16 mouse cellular contexts compared by ENCODE assay signal in genomic region chr8:123018484-123019164, GRCm38 (mm10). TPM values are rescaled to one million over a fixed set of nuclear protein-coding genes. Genes with fewer than 3 reads are reported as not detected.
DNase-seq lines count a peak whose midpoint lies in the region; ATAC-seq and TF ChIP-seq lines count a peak whose summit lies in the region.
"Had no signal": no experiment of that assay in that cellular context is flagged by ENCODE, and none has a peak within 500 bp of the region (broad histone marks: within the 10 kb centered on the region; RNA-seq: fewer than 3 reads in every experiment).

No protein-coding gene starts in this region.

- DNase-seq in gastrocnemius, adult 18-20 months (ENCODE audit: low spot score), result peak; percentile 55
- no peak for DNase-seq in gastrocnemius, postnatal 10 days
- peak; percentile 60 for DNase-seq in liver, adult 2 months (ENCODE audit: extremely low read depth, low read depth, low spot score)
- DNase-seq in intestine, embryonic 14.5 days (ENCODE audit: low spot score), result no peak
- no peak for DNase-seq in lung, postnatal 10 days
- DNase-seq in heart, postnatal 4 days, result no peak
- DNase-seq: adrenal gland, postnatal 14 days; kidney, postnatal 4 days; lung, adult 2 months had no signal

- no peak for TF ChIP-seq POLR2A in liver, adult 2 months (IDR thresholded peaks at IDR 0.05; ENCODE audit: extremely low read depth, insufficient read depth, low read length)
- no peak for TF ChIP-seq POLR2A in small intestine, adult 2 months (IDR thresholded peaks at IDR 0.05; ENCODE audit: low read depth, low read length)

- no peak overlapping the region for H3K4me3 ChIP-seq in liver, adult 2 months (ENCODE audit: insufficient read depth, low read depth, low read length)
- H3K4me3 ChIP-seq in liver, embryonic 12.5 days, result no peak overlapping the region
- H3K4me3 ChIP-seq in intestine, embryonic 14.5 days (ENCODE audit: low read depth, low read length), result no peak overlapping the region
- no peak overlapping the region for H3K4me3 ChIP-seq in small intestine, adult 2 months (ENCODE audit: low read depth, low read length)
- H3K4me3 ChIP-seq: heart, embryonic 13.5 days; left cerebral cortex, adult 2 months; midbrain, embryonic 10.5 days had no signal

- H3K79me2 ChIP-seq in liver, adult 2 months (ENCODE audit: control insufficient read depth, insufficient read depth, low read length), result peaks cover 65% of the 10 kb centered on the region

- H3K36me3 ChIP-seq in liver, adult 2 months (ENCODE audit: control insufficient read depth, insufficient read depth, low read length), result peaks cover 2% of the 10 kb centered on the region; the same call in 1 of the 2 replicates
- peaks cover 26% of the 10 kb centered on the region for H3K36me3 ChIP-seq in liver, embryonic 12.5 days
- H3K36me3 ChIP-seq in intestine, embryonic 14.5 days (ENCODE audit: control insufficient read depth, insufficient read depth, low read length), result peaks cover 6% of the 10 kb centered on the region; the same call in 1 of the 2 replicates
- H3K36me3 ChIP-seq in small intestine, adult 2 months (ENCODE audit: control insufficient read depth, insufficient read depth, low read length), result 0 out of 2 replicates have a peak, but pooled peaks cover 1% of the 10 kb centered on the region

- WGBS in liver, adult 2 months, result 48% methylated on average over 4 of the region's 4 CpGs
- 81% methylated on average over 4 of the region's 4 CpGs for WGBS in liver, embryonic 12.5 days (ENCODE audit: insufficient replicate concordance)
- WGBS in intestine, embryonic 14.5 days, result 56% methylated on average over 4 of the region's 4 CpGs
- WGBS in small intestine, adult 2 months, result 54% methylated on average over 4 of the region's 4 CpGs

- no peak overlapping the region for H3K4me2 ChIP-seq in liver, embryonic 12.5 days
- no peak overlapping the region for H3K4me2 ChIP-seq in intestine, embryonic 14.5 days (ENCODE audit: low read length)
- H3K4me2 ChIP-seq: heart, embryonic 13.5 days had no signal

- no peak for ATAC-seq in liver, embryonic 12.5 days
- ATAC-seq in intestine, embryonic 14.5 days (replicated peaks; ENCODE audit: low FRiP score, low TSS enrichment, low read depth), result no peak
- ATAC-seq: hindbrain, postnatal 0 days had no signal

- H3K9ac ChIP-seq in liver, adult 2 months (ENCODE audit: low read depth, low read length), result no peak overlapping the region
- no peak overlapping the region for H3K9ac ChIP-seq in liver, embryonic 12.5 days
- no peak overlapping the region for H3K9ac ChIP-seq in intestine, embryonic 14.5 days (ENCODE audit: low read length)
- H3K9ac ChIP-seq: heart, embryonic 13.5 days had no signal

- H3K27me3 ChIP-seq in liver, adult 2 months (ENCODE audit: control insufficient read depth, insufficient read depth, low read length), result no peaks in the 10 kb centered on the region
- no peaks in the 10 kb centered on the region for H3K27me3 ChIP-seq in liver, embryonic 12.5 days (replicated peaks)
- H3K27me3 ChIP-seq in intestine, embryonic 14.5 days (replicated peaks; ENCODE audit: control insufficient read depth, insufficient read depth, low read length), result no peaks in the 10 kb centered on the region
- no peaks in the 10 kb centered on the region for H3K27me3 ChIP-seq in small intestine, adult 2 months (ENCODE audit: control insufficient read depth, insufficient read depth, low read length)
- H3K27me3 ChIP-seq: heart, embryonic 13.5 days had no signal

- peak overlapping the region; percentile 15 for H3K27ac ChIP-seq in liver, adult 2 months (replicated peaks; ENCODE audit: insufficient read depth, low read depth, low read length)
- no peak overlapping the region for H3K27ac ChIP-seq in liver, embryonic 12.5 days
- 0 out of 2 replicates have a peak overlapping the region, but pooled peaks have one; percentile 16 for H3K27ac ChIP-seq in intestine, embryonic 14.5 days (ENCODE audit: low read depth)
- peak overlapping the region; percentile 32; the same call in 1 of the 2 replicates for H3K27ac ChIP-seq in small intestine, adult 2 months (ENCODE audit: insufficient read depth, low read depth, low read length)
- H3K27ac ChIP-seq: heart, embryonic 13.5 days; hindbrain, postnatal 0 days; left cerebral cortex, adult 2 months; midbrain, embryonic 10.5 days had no signal

- peaks cover 37% of the 10 kb centered on the region for H3K4me1 ChIP-seq in liver, adult 2 months (ENCODE audit: control insufficient read depth, insufficient read depth, low read length)
- peaks cover 84% of the 10 kb centered on the region for H3K4me1 ChIP-seq in liver, embryonic 12.5 days
- peaks cover 18% of the 10 kb centered on the region for H3K4me1 ChIP-seq in intestine, embryonic 14.5 days (replicated peaks; ENCODE audit: control insufficient read depth, insufficient read depth, low read length)
- H3K4me1 ChIP-seq in small intestine, adult 2 months (ENCODE audit: control insufficient read depth, insufficient read depth, insufficient read length, low read length), result peaks cover 44% of the 10 kb centered on the region; the same call in 1 of the 2 replicates

- no peak for TF ChIP-seq CTCF in liver, adult 2 months (IDR thresholded peaks at IDR 0.05; ENCODE audit: low read depth, low read length)
- TF ChIP-seq CTCF in small intestine, adult 2 months (IDR thresholded peaks at IDR 0.05; ENCODE audit: extremely low read depth, insufficient read length, insufficient replicate concordance, low read depth, low read length), result no peak

- H3K9me3 ChIP-seq in liver, embryonic 12.5 days (replicated peaks), result no peaks in the 10 kb centered on the region
- H3K9me3 ChIP-seq in intestine, embryonic 14.5 days (ENCODE audit: control insufficient read depth, low read length), result no peaks in the 10 kb centered on the region
- H3K9me3 ChIP-seq: G1E; heart, embryonic 13.5 days; midbrain, embryonic 10.5 days had no signal

RNA-seq across cellular contexts. Expression of gene Ankrd11, which starts 23.5 kb away (rescaled TPM):
- total RNA-seq in gastrocnemius, adult 18-20 months (2021), result 10 to 100 TPM; 61.1 to 68.9 TPM
- total RNA-seq in gastrocnemius, postnatal 10 days (2021), result 10 to 100 TPM; 52.0 to 65.8 TPM
- 22.1 and 28.0 TPM in 2 replicates for total RNA-seq in liver, adult 2 months (2014; rRNA removed)
- polyA plus RNA-seq in liver, adult 2 months (2012; rRNA removed), result 22.7 and 28.3 TPM in 2 replicates
- 43.9 and 44.0 TPM in 2 replicates for polyA plus RNA-seq in liver, embryonic 12.5 days (2016; fragmentation: Nextera tagmentation; extraction: Ambion mirVana)
- 45.9 and 47.4 TPM in 2 replicates for polyA plus RNA-seq in intestine, embryonic 14.5 days (2014; fragmentation: Nextera tagmentation; extraction: Ambion mirVana)
- 23.9 and 79.9 TPM in 2 replicates for polyA plus RNA-seq in small intestine, adult 2 months (2012; rRNA removed)
- 10 to 100 TPM; 85.2 to 86.3 TPM for total RNA-seq in heart, postnatal 4 days (2021)

RNA-seq across cellular contexts. Expression of gene Spg7, which starts 44.1 kb away (rescaled TPM):
- total RNA-seq in gastrocnemius, adult 18-20 months (2021), result 10 to 100 TPM; 73.9 to 77.4 TPM
- total RNA-seq in gastrocnemius, postnatal 10 days (2021), result 10 to 100 TPM; 49.6 to 56.8 TPM
- 27.4 and 29.5 TPM in 2 replicates for total RNA-seq in liver, adult 2 months (2014; rRNA removed)
- 62.4 and 81.4 TPM in 2 replicates for polyA plus RNA-seq in liver, adult 2 months (2012; rRNA removed)
- 40.0 TPM in 2 replicates for polyA plus RNA-seq in liver, embryonic 12.5 days (2016; fragmentation: Nextera tagmentation; extraction: Ambion mirVana)
- 46.0 and 47.2 TPM in 2 replicates for polyA plus RNA-seq in intestine, embryonic 14.5 days (2014; fragmentation: Nextera tagmentation; extraction: Ambion mirVana)
- polyA plus RNA-seq in small intestine, adult 2 months (2012; rRNA removed), result 54.1 and 132 TPM in 2 replicates
- 10 to 100 TPM; 68.5 to 76.5 TPM for total RNA-seq in heart, postnatal 4 days (2021)

Comparison
In these comparisons a context has a peak if more than half of its experiments do, and no peak if none do; other contexts are left out.
1. DNase-seq: peak in gastrocnemius, adult 18-20 months (single experiment) and liver, adult 2 months (single experiment); none in gastrocnemius, postnatal 10 days (single experiment), intestine, embryonic 14.5 days (single experiment), lung, postnatal 10 days (single experiment) and heart, postnatal 4 days (single experiment).